Mouse (Mus musculus) cerebellum, adult 8-10 months (tissue): ENCODE data around the gene Jak1.

Source experiments
- DNase-seq: peaks from one replicate; pipeline ENCODE4 v3.0.0; 2022

Jak1 gene

DNA sequence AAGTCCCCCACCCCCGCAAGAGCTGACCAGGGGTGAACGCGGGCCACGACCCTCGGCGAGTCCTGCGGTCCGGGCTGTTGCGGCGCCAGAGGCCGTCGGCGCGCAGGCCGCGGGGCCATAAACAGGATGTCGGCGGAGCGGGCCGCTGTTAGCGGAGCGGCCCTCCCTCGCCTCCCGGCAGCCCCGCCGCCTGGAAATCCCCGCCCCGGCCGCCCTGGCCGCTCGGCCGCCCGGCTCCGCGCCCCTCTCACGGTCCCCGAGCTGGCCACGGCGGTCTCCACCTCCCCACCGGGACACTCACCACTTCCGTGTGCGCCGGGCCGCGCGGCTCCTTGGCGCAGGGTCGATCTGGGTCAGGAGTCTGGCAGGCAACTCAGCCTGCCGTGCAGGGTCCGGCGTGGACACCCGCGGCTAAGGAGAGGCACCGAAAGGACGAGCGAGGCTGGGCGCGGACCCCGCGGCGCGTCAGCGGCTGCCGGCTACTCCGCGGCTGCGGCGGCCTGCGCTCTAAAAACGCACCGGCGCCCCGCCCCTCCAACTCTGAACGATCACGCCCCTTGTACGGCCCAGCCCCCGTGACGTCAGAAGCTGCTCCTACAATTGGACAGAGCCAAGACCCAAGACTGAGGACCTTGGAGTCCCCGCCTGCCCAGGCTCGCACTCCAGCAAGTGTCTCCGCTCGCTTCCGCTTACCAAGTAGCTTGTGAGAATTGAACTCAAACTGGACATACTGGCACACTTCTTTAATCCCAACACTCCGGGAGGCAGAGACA is at the start of gene Jak1:
Gene Jak1, minus strand, starts transcription at position 542 of the 773 bp plus-strand sequence.
- DNase-seq, result peak; percentile 96

DNA sequence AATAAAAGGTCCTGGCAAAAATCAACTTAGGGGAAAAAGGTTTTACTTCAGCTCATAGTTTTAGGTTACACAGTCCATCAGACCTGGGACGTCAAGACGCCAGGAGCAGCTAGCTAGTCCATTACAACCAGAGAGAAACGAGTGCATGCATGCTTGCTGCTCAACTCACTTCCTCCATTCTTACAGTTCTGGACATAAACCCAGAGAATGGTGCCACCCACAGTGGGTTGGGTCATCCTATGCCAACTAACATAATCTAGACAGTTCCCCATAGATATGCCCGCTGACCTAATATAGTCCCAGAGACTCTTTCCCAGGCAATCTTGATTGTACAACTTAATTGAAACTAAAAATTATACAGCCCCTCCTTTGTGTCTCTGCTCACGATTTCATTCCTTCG is 47.0 kb upstream of the Jak1 start:
- no peak for DNase-seq

DNA sequence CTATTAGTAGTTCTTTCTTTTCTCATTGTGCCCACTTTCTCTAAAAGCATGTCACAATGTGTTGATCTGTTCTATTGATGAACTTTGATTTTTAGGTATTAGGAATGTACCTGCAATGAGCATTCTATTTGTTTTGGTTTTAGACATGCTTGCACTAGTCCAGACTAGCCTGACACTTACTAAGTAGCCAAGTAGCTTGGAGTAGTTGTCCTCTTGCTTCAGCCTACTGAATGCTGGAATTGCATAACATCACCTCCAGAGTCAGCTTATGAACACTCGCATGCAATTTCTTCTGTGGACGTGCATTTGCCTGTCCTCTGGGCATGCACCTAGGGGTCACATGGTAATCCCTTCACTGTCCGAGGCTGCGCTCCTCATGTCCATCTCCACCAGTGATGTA is 43.1 kb upstream of the Jak1 start:
- DNase-seq, result no peak

DNA sequence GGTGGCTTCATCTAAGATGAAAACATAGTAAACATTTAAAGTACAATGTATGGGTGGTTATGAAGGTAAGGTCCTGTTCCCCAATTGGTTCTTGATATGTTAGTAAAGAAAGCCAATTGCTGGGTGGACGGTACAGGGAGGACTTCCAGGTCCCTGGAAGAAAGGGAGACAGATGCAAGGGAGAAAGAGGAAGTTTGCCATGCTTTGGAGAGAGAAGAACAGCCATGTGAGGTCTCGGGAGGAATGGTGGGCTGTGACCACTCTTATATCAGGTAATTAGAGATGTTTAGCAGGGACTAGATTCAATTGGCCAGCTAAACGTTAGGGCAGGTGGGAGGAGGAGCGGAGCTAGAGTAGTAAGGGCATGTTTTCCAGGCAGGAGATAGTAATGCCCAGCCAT is 42.2 kb upstream of the Jak1 start:
- no peak for DNase-seq

DNA sequence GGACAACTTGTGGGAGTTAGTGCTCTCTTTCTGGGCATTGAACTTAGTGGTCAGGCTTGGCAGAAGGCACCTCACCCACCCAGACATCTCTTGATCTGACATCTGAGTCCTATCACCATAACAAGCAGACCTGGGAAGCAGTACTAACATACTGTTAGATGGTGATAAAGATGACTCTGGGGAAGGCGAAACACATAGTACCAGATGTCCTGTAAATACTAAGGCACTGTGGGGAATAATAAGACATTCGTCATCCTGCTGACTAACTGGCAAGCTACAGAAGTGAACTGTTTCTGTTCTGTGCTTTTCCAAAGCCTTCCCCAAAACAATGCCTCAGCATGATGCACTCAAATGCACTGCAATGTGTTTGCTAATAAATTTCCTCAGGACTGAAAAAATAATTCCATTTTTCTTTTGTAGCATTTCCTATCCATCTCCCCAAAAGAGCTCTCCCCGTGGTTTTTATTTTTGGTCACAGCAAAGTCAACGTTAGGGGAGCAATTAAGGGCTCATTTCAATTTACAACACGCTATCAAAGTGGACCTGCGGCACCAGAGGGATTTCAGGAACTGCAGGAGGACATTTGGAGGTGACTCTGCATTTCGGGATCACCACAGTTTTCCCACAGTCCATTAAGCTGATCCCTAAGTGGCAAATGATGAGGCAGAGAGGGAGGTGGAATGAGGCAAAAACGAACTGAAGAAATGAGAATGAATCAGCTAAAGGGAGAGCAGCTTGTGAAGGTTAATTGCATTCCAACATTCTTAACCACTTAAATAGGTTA is 41.2 kb upstream of the Jak1 start:
- no peak for DNase-seq

DNA sequence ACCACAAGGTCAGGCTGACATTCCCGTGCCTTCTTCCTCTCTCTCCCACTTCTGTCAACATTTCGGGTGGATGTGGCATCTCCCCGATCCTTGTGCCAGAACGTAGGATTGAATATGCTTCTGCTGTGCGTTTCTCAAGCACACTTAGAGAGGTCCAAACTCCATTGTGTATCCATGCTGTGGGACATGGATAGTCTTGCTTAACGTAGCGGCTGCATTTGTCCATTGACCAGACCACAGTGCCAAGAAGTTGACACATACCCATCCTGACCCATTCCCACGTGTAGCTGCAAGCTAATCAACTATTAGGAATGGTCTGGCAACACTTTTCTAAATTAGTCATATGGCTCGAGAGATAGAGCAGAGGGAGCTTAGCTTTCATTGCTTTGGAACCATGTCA is 40.0 kb upstream of the Jak1 start:
- no peak for DNase-seq

DNA sequence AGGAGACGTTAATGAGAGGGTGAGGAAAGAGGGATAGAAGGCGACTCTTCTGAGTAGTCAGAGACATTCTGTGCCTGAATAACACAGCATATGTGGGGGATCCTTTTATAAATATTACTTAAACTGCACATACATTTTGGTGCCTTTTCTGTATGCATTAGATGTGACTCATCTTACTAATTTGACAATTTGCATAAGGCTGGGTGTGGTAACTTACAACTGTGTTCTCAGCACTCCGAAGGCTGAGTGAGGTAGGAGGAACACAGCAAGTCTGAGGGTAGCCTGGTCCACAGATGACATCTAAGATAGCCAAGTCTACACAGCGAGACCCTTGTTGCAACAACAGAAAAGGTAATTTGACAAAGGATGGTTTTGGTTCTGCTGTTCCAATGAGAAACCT is 39.0 kb upstream of the Jak1 start:
- no peak for DNase-seq

DNA sequence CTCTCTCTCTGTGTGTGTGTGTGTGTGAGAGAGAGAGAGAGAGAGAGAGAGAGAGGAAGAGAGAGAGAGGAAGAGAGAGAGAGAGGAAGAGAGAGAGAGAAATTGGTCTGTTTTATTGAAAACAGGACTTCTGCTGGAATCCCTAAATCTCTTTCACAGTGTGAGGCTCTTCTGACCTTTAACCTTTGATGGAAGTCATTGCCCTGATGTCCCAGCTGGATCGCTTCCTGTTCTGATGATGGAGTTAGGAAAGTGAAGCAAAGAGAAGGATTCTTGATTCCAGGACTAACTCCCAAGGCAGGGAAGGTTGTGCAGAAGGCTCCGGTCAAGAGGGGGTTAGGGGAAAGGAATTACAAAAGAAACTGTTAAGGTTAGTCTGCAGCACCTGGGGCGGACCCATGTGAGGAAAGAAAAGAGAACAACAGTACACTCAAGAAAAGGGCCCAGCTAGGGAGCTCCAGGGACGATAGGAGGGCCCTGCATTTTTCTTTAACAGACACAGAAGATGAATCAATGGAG is 35.4 kb upstream of the Jak1 start:
- no peak for DNase-seq

DNA sequence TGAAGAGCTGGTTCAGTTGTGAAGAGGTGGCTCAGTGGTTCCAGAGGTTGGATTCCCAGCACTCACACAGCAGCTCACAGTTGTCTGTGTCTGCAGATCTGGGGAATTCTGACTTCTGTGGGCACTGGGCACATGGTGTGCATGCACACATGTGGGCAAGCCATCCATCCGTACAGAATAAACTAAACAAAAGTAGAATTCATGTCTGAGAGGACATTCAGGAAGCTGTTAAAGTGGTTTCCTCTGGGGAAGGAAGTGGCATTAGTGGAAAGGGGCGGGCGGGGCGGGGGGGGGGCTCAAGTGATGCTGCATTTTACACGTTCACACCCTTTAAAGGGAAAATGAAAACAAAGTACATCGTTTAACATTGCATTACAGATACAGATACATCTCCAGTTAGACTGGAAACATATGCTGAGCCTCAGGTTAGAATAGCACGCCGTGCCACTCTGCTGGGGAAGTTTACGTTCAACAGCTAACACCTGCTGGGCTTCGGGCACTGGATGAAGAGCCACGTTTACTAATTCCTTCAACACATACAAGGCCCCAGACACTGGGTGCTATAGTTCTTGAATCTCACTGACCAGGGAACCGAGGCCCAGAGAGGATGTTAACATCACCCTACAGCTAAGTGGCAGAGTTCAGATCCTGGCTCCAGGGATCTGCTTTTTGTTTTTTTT is 33.4 kb upstream of the Jak1 start:
- no peak for DNase-seq

DNA sequence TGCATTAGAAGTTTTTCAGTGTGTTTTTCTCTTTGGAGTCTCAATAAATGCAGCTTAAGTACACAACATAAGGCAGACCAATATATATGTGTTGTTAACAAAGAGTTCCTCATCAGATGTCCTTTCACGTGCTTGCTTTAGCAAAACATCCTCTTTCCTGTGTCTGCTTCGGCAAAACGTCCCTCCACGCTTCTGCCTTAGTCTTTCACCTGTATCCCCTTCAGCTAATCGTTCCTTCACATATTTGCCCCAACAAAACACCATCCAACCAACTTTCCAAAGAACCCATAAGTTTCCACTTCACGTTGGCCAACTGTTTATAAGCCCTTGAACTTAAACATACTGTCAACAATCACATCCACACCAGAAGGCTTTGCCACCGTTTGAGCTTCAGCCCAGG is 31.8 kb upstream of the Jak1 start:
- no peak for DNase-seq

DNA sequence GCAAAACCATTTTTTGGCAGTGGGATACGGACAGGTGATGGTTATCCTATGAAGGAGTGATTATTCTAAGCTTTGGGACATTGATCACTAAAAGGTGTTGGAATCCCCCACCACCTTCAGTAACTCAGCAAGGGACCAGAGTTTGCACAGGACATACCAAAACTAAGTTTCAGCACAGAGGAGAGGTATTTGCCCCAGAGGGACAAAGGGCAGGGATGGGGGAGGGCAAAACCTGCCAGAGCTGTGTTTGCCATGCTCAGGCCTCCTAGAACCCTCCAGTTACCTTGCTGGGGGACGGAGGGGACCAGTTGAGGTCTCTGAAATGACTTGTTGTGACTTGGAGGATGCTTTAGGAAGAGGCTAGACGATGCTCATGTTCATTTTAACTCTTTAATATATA is 30.7 kb upstream of the Jak1 start:
- DNase-seq, result no peak

DNA sequence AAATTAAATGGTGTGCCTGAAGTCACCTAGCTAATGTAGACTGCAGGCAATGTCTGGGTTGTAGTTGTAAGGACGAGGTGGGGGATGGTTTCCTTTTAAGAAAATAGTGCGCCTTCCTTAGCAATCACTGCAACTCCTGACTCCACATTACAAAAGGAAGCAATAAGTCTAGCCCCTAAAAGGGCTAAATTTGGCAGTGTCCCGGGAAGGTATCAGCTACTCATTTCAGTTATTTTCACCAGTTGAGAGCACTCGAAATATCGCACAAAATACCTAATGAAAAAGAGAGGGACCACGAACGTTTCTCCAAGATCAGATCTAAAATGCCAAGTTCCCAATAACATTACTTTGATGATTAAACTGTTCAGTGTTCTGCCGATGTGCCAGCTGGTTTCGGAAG is 28.6 kb upstream of the Jak1 start:
- no peak for DNase-seq

DNA sequence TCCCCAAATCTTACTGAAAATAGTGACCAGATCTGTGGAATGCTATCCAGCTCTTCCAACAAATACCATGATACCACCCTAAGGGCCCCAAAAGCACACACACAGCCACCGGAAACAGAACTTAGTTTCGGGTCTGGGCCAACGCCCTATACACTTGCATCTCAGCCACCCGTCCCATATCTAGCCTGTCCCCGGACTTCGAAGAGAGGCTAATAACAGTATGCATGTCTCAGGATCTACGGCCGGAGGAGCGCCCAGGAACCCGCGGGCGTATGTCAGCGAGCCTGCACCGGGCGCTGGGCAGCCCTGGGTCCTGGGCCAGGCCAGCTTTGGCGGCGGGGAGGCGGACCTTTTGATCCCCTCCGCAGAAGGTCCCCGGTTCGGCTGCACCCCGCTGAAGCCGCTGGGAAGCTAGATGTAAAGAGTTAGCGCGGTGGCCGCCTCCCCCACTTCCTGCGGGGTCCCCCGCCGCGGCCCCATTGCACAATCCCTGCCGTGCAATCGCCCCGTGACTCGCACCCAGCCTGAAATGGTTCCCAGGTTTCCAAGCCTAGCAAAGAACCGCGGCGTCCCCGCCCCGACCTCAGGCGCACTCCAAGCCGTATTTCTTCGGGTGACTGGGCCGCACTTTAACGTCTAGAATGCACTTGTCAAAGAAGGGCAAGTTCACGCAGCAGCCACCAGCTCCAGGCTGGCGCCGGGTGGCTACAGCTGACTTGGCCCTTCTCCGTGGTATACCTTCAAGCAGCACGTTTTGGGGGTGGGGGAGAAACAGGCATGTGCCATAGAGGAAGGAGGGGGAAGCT is 27.9 kb upstream of the Jak1 start:
- peak; percentile 18 for DNase-seq

DNA sequence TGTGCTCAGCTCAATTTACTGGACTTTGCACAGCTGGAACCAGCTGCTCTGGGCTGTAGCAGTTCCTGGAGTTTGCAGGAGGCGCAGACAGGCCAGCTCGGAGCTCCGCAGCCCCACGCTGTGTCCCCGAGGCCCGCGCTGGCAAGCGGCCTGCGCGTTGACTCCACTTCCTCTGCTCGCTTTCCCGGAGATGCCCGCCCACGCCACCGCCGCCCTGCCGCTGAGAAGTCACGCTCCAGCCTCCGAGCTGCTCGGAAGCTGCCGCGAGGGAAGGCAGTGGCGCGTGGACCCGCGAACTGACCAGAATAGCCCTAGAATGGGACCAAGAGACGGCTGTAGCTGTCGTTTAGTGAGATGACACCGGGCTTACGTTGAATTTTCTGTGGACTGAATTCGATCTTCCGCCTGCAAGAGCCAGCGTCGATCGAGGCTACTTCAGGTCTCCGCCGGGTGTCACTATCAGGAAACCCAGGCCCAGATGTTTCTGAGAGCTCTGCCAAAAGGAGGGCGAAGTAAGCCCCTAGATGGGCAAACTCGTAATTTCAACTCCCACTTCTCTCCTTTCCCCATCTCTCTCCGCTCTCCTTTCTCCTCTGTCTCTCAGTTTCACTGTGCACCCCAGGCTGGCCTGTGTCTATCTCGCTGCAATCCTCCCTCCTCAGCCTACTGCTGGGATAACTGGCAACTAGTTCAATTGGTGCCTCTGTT is 27.1 kb upstream of the Jak1 start:
- peak; percentile 59 for DNase-seq

DNA sequence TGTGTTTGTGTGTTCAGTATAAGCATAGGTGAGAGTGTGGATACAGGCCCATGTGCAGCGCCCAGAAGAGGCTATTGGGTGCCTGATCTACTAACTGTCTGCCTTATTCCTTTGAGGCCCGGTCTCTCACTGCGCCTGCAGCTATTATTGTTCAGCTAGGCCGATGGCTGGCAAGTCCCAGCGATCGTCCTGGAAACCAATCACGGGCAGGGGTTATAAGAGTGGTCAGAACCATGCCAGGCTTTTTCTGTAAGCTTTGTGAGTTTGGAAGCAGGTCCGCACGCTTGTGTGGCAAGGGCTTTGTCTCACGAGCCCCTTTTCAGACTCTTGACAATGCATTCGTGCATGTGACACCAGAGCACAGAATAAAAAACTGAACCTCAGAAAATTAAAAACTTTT is 23.2 kb upstream of the Jak1 start:
- DNase-seq, result no peak

DNA sequence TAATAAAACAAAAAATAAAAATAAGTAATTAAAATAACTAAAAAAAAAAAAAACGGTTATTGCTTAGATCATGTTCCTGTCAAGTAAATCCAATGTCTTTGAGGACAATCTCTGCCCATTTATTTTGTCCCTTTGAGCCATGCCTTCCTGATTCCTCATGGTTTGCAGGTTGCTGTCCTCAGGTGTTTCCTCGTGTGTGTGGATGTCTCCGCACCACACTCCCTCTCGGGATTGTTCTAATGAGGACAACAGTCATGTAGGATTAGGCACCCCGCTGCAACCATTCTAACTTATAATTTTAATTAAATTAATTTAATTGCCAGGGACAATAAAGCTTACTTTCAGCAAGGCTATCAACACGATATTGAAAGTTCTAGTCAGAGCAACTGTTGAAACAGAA is 21.5 kb upstream of the Jak1 start:
- DNase-seq, result no peak

DNA sequence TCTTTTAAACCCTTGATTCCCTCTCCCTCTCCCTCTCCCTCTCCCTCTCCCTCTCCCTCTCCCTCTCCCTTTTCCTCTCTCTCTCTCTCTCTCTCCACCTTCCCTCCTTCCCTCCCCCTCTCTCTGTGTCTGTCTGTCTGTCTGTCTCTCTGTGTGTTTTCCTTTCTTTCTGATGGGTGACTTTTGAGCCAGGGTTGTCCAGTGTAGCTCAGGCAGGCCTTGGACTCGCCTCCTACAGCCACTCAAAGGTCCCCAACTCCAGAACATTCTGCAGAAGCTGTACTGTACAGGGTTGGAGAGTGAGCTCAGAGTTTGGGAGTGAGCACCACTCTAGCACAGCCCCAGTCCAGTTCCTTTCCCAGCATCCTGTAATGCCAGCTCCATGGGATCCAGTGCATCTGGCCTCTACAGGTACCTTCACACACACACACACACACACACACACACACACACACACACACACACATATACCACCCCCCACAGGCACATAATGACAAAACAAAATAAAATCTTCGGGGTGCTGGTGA is 20.9 kb upstream of the Jak1 start:
- DNase-seq, result no peak

DNA sequence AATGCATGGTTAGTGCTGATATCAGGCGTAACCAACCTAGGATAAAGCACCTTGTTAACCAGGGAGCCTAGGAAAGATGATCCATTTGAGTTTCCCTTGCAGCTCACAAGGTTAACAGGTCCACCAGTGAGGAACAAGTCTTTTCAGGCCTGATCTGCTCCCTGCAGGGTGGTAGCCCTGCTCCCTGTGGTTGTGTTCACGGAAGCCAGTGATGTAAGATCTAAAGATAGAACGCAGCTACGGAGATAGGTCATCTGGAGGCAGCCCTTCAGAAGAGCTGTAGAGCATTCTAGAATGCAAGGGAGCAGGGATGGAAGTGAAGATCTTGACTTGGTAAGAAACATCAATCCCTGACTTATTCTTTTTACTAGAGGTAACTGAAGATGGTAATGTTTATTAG is 18.9 kb upstream of the Jak1 start:
- no peak for DNase-seq

DNA sequence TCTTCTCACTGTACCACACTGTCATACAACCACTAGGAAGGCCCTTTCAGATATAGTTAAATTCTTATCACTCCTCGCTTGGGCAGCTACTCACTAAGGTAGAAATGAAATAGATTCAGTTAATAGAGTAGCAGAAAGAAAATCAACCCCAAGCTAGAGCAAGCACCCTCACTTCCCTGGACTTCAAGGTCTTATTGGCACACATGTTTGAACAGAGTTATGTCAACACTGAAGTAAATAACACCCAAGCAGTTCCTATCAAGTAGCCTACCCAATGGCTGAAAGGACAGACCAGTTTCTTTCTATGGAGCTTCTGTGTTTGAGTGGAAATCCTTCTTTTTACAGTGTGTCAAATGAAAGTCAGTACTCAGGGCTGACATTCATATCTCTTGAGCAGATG is 17.2 kb upstream of the Jak1 start:
- no peak for DNase-seq

DNA sequence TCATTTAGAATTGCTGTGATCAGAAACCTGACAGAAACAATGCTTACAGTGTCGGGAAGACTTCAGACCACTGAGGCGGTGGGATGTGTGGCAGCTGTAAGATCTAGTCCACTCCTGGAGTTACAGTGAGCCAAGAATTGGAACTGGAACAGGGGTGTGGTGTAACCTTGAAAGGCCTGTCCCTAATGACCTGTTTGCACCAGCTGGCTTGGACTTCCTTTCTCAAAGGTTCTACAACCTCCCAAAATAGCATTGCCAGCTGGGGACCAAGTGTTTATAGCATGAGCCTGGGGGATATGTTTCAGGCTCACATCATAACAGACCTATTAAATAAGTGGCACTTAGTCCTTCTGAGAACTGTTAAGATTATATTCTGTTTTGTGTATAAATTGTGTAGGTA is 15.0 kb upstream of the Jak1 start:
- no peak for DNase-seq

DNA sequence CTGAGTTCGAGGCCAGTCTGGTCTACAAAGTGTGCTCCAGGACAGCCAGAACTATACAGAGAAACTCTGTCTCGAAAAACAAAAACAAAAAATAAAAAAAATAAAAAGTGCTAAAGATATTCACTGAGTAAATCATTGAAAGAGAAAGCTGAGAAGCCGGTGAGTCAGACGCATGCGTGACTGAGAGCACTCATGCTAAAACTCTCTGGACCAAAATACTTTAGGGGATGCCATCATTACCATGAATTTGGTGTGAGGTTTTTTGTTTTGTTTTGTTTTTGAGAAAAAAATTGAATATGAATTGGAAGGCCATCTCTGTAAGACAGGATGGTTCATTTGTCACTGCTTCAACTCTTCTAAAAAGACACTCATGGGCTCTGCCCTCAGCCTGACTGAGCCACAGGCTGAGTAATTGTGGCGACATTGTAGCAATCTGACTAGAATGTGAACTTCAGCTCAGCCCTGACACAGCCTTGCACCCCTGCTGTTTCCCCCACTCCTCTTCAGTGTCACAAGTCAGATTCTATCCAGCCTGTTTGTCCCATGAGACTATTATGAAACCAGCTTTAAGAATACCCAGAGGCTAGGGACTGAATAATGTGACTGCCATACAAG is 11.5 kb upstream of the Jak1 start:
- no peak for DNase-seq

DNA sequence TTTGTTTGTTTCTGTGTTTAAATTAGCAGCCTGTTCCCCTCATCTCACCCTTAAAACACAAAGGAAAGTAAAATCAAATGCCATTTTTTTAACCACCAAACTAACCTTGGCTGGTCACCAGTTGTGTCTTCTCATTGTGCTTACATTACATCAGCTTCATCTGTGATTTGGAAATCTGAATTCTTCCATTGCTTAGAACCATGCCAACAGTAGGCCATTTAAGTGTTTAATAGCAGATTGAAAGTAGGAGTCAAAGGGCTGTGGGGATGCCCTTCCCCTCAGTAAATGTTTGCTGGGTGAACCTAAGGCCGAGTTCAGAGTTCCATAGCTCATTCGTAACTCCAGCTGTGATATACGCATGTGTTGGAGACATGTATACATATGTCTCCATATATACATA is 10.8 kb upstream of the Jak1 start:
- DNase-seq, result no peak
